Mouse (Mus musculus): Measurements from ENCODE around the gene Gch1. TPM values are rescaled to one million over a fixed set of nuclear protein-coding genes. Genes with fewer than 3 reads are reported as not detected.

Gch1 gene
- polyA plus RNA-seq, 1 experiment from 2014 or later: 6.0 TPM

DNA sequence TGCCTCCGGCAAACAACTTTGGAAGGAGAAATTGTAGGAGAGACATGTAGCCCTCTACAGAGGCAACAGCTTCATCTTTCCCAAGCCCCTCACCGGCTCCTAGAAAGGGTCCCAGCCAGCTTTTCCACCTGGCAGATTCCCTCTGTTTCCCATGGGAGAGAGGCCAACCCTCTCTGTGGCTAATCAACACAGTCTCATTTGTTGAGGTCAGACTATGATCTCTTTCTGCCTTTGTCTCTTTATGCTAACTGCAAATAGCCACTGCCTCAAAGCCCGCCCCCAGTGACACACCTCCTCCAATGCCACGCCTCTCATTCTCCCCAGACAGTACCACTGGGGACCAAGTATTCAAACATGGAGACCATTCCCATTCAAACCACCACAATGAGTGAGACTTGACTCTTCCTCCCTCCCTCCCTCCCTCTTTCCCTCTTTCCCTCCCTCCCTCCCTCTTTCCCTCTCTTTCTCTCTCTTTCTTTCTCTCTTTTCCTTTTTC is 20.5 kb upstream of the Gch1 start:
- WGBS: 77% methylated on average over 4 of the region's 4 CpGs
- no peaks in the 10 kb centered on the region for H3K4me1 ChIP-seq (ENCODE audit: control insufficient read depth, insufficient read depth, low read length)
- H3K4me3 ChIP-seq (ENCODE audit: low read depth, low read length): no peak overlapping the region
- H3K27me3 ChIP-seq (ENCODE audit: control insufficient read depth, insufficient read depth, low read depth, low read length): no peaks in the 10 kb centered on the region
- H3K4me2 ChIP-seq (ENCODE audit: low read length): no peak overlapping the region
- H3K9ac ChIP-seq (ENCODE audit: low read depth, low read length): no peak overlapping the region
- no peak overlapping the region for H3K27ac ChIP-seq (ENCODE audit: low read length)
- no peaks in the 10 kb centered on the region for H3K9me3 ChIP-seq (replicated peaks; ENCODE audit: control insufficient read depth, low read length, poor library complexity, severe bottlenecking)
- ATAC-seq: no peak
- H3K36me3 ChIP-seq (ENCODE audit: control insufficient read depth, insufficient read depth, low read length): no peaks in the 10 kb centered on the region

DNA sequence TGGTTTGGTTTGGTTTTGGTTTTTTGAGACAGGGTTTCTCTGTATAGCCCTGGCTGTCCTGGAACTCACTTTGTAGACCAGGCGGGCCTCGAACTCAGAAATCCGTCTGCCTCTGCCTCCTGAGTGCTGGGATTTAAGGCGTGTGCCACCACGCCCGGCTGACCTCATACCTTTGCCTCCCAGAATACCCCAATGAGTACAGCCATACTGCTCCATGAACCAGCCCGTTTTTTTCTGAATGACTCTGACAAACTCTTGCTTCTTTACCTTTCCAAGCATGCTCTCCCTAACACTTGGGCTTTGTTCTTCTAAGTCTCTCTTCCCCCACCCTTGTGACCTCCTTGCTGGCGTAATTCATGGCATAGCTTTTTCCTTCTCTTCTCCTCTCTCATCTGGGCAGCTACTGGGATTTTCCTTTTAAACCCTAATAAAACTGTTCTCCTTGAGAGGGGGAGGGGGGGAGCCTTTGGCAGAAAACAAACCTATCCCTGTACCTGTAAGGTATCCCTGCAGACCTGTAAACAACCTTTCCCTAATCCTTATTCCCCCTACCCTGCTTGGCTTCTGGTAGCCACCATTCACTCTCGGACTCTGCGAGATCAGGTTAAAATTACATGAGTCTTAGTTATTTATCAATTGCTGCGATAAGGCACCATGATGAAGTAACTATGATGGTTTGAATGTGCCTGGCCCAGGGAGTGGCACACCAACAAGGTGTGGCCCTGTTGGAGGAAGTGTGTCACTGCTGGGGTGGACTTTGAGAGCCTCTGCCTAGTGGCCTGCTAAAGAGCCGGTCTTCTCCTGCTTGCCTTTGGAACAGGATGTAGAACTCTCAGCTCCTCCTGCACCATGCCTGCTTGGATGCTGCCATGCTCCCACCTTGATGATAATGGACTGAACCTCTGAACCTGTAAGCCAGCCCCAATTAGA is 19.6 kb upstream of the Gch1 start:
- Histone ChIP-seq H3K9me3 (replicated peaks; ENCODE audit: control insufficient read depth, low read length, poor library complexity, severe bottlenecking) (no peaks in the 10 kb centered on the region), H3K4me3 (ENCODE audit: low read depth, low read length) (no peak overlapping the region), H3K9ac (ENCODE audit: low read depth, low read length) (no peak overlapping the region), H3K4me2 (ENCODE audit: low read length) (no peak overlapping the region), H3K36me3 (ENCODE audit: control insufficient read depth, insufficient read depth, low read length) (no peaks in the 10 kb centered on the region), H3K4me1 (ENCODE audit: control insufficient read depth, insufficient read depth, low read length) (no peaks in the 10 kb centered on the region), H3K27me3 (ENCODE audit: control insufficient read depth, insufficient read depth, low read depth, low read length) (no peaks in the 10 kb centered on the region), H3K27ac (ENCODE audit: low read length) (no peak overlapping the region)
- ATAC-seq: no peak
- 92% methylated on average over 12 of the region's 12 CpGs for WGBS

DNA sequence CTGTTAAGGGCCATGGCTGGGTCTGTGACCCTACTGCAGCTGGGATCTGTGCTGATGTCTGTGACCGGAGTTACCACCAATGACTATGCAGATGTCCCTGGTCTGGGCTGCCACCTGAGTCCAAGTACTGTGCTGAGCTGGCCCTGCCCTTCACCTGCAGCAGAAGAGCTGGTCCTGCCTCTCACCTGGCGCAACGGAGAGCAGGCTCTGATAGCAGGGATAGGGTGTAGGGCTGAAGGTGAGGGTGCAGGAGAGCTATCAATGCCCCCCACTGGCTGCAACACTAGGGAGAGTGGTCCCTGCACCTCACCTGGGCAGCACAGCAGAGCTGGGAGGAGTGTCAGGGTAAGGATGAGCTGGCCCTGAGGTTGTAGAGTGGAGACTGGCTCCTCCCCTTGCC is 17.4 kb upstream of the Gch1 start:
- Histone ChIP-seq H3K4me1 (ENCODE audit: control insufficient read depth, insufficient read depth, low read length) (no peaks in the 10 kb centered on the region), H3K4me2 (ENCODE audit: low read length) (no peak overlapping the region), H3K9ac (ENCODE audit: low read depth, low read length) (no peak overlapping the region), H3K27ac (ENCODE audit: low read length) (no peak overlapping the region), H3K36me3 (ENCODE audit: control insufficient read depth, insufficient read depth, low read length) (no peaks in the 10 kb centered on the region), H3K4me3 (ENCODE audit: low read depth, low read length) (no peak overlapping the region), H3K27me3 (ENCODE audit: control insufficient read depth, insufficient read depth, low read depth, low read length) (no peaks in the 10 kb centered on the region), H3K9me3 (replicated peaks; ENCODE audit: control insufficient read depth, low read length, poor library complexity, severe bottlenecking) (no peaks in the 10 kb centered on the region)
- no peak for ATAC-seq
- WGBS: 91% methylated on average over 3 of the region's 3 CpGs

DNA sequence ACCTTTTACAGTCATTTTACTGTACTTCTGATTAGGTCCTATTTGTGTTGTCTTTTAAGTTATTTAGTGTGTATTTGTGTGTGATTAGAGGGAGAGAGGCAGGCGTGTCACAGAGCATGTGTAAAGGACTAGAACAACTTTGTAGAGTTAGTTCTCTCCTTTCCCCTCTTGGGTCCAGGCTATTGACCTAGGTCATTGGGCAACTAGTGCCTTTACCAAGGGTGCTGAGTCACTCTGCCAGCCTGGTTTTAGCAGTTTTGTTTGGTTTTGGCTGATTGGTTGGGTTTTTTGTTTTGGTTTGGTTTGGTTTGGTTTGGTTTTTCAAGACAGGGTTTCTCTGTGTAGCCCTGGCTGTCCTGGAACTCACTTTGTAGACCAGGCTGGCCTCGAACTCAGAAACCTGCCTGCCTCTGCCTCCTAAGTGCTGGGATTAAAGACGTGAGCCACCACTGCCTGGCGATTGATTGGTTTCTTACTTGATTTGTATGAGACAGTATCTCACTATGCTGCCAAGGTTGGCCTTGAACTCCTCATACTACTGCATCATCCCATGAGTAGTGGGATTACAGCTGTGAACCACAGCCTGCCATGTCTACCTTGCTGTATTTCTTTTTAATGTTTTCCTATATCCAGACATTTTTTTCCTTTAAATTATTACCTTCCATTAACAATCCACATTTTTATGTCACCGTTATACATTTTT is 16.2 kb upstream of the Gch1 start:
- no peaks in the 10 kb centered on the region for H3K4me1 ChIP-seq (ENCODE audit: control insufficient read depth, insufficient read depth, low read length)

DNA sequence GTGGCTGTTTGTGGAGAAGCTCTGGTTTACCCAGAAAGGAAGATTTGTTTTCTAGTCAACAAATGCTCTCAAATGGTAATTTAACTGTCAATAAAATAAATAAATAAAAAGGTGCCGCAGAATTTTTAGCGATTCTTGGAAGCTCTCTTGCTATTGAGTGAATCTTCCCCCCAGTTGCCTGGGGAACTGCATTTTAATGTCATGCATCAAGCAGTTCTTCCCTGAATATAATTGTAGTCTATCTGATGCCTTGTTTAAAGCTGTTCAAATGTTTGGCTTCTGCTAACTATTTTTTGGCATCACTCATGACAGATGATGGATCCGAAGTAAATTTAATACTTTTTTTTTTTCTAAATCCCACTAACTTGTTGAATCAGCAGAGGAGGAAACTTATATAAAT is 8.1 kb upstream of the Gch1 start:
- Histone ChIP-seq H3K36me3 (ENCODE audit: control insufficient read depth, insufficient read depth, low read length) (no peaks in the 10 kb centered on the region), H3K27me3 (ENCODE audit: control insufficient read depth, insufficient read depth, low read depth, low read length) (no peaks in the 10 kb centered on the region), H3K4me1 (ENCODE audit: control insufficient read depth, insufficient read depth, low read length) (no peaks in the 10 kb centered on the region), H3K9me3 (replicated peaks; ENCODE audit: control insufficient read depth, low read length, poor library complexity, severe bottlenecking) (no peaks in the 10 kb centered on the region), H3K9ac (ENCODE audit: low read depth, low read length) (no peak overlapping the region), H3K4me3 (ENCODE audit: low read depth, low read length) (no peak overlapping the region), H3K4me2 (ENCODE audit: low read length) (no peak overlapping the region), H3K27ac (ENCODE audit: low read length) (no peak overlapping the region)
- 63% methylated on average over 3 of the region's 3 CpGs for WGBS
- no peak for ATAC-seq

More for the DNA sequence above, 16.2 kb upstream of the Gch1 start:
- H3K36me3 ChIP-seq (ENCODE audit: control insufficient read depth, insufficient read depth, low read length): no peaks in the 10 kb centered on the region
- no peaks in the 10 kb centered on the region for H3K27me3 ChIP-seq (ENCODE audit: control insufficient read depth, insufficient read depth, low read depth, low read length)
- H3K27ac ChIP-seq (ENCODE audit: low read length): no peak overlapping the region
- no peak for ATAC-seq
- 90% methylated on average over 5 of the region's 5 CpGs for WGBS
- no peaks in the 10 kb centered on the region for H3K9me3 ChIP-seq (replicated peaks; ENCODE audit: control insufficient read depth, low read length, poor library complexity, severe bottlenecking)
- no peak overlapping the region for H3K9ac ChIP-seq (ENCODE audit: low read depth, low read length)
- no peak overlapping the region for H3K4me3 ChIP-seq (ENCODE audit: low read depth, low read length)
- no peak overlapping the region for H3K4me2 ChIP-seq (ENCODE audit: low read length)

DNA sequence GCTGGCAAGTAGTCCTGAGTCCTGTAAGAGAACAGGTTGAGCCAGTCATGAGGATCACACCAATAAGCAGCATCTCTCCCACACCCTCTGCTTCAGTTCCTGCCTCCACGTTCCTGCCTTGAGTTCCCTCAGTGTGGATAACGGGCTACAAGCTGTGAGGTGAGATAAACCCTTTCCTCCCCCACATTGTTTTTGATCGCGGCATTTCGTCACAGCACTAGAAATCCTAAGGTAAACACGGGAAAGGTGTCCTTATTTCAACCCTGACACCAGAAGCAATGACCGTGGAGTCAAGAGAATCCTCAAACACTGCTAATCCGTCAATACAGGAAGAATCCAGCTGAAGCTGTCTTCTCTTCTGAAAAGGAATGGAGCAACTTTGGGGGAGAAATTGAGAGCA is 7.5 kb upstream of the Gch1 start:
- H3K36me3 ChIP-seq (ENCODE audit: control insufficient read depth, insufficient read depth, low read length): no peaks in the 10 kb centered on the region
- no peak overlapping the region for H3K27ac ChIP-seq (ENCODE audit: low read length)
- H3K9me3 ChIP-seq (replicated peaks; ENCODE audit: control insufficient read depth, low read length, poor library complexity, severe bottlenecking): no peaks in the 10 kb centered on the region
- no peak overlapping the region for H3K9ac ChIP-seq (ENCODE audit: low read depth, low read length)
- no peak overlapping the region for H3K4me3 ChIP-seq (ENCODE audit: low read depth, low read length)
- H3K4me2 ChIP-seq (ENCODE audit: low read length): no peak overlapping the region
- H3K27me3 ChIP-seq (ENCODE audit: control insufficient read depth, insufficient read depth, low read depth, low read length): no peaks in the 10 kb centered on the region
- no peaks in the 10 kb centered on the region for H3K4me1 ChIP-seq (ENCODE audit: control insufficient read depth, insufficient read depth, low read length)
- WGBS: 82% methylated on average over 8 of the region's 8 CpGs
- ATAC-seq: no peak

DNA sequence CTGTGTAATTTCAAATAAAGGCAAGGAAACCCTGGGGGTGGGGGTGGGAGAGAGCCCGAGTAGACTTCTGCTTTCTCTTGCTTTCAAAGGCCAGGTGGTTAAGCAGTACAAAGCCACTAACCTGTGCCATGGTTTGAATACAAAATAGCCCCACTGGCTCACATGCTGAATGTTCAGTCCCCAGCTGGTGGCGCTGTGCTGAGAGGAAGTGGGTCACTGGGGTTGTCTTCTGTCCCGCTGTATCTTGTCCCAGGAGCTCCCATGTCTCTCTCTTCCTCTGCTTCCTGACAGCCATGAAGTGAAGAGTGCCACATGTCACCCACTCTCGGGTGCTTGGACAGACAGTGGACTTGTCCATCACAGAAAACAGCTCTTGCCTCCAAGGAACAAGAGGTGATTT is 4.9 kb upstream of the Gch1 start:
- whole genome bisulfite sequencing: 31% methylated on average over 4 of the region's 4 CpGs
- Histone ChIP-seq H3K4me1 (ENCODE audit: control insufficient read depth, insufficient read depth, low read length) (peaks cover 2% of the 10 kb centered on the region; the same call in 1 of the 2 replicates), H3K4me3 (ENCODE audit: low read depth, low read length) (no peak overlapping the region), H3K9ac (ENCODE audit: low read depth, low read length) (no peak overlapping the region), H3K27ac (ENCODE audit: low read length) (no peak overlapping the region), H3K4me2 (ENCODE audit: low read length) (no peak overlapping the region), H3K9me3 (replicated peaks; ENCODE audit: control insufficient read depth, low read length, poor library complexity, severe bottlenecking) (no peaks in the 10 kb centered on the region), H3K27me3 (ENCODE audit: control insufficient read depth, insufficient read depth, low read depth, low read length) (no peaks in the 10 kb centered on the region), H3K36me3 (ENCODE audit: control insufficient read depth, insufficient read depth, low read length) (no peaks in the 10 kb centered on the region)
- ATAC-seq: no peak

DNA sequence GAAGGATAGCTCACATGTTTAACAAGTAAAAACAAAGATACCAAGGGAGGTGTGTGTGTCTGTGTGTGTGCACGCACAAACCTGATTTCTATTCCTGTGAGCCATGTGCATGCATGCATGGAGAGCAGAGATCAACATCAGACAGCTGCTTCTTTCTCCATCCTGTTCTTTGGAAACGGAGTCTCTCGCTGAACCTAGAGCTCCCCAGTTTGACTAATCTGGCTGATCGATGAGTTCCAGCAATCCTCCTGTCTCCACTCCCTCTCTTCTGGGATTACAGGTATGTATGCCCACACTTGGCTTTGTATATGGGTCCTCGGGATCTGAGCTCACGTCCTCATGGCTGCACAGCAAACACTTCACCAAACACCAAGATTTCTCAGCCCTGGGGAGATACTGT is 4.3 kb upstream of the Gch1 start:
- no peak overlapping the region for H3K27ac ChIP-seq (ENCODE audit: low read length)
- ATAC-seq: no peak
- 68% methylated on average over 6 of the region's 6 CpGs for WGBS
- no peak overlapping the region for H3K9ac ChIP-seq (ENCODE audit: low read depth, low read length)
- peaks cover under 1% of the 10 kb centered on the region; the same call in 1 of the 2 replicates for H3K27me3 ChIP-seq (ENCODE audit: control insufficient read depth, insufficient read depth, low read depth, low read length)
- no peak overlapping the region for H3K4me2 ChIP-seq (ENCODE audit: low read length)
- no peaks in the 10 kb centered on the region for H3K9me3 ChIP-seq (replicated peaks; ENCODE audit: control insufficient read depth, low read length, poor library complexity, severe bottlenecking)
- no peaks in the 10 kb centered on the region for H3K36me3 ChIP-seq (ENCODE audit: control insufficient read depth, insufficient read depth, low read length)
- H3K4me3 ChIP-seq (ENCODE audit: low read depth, low read length): no peak overlapping the region
- H3K4me1 ChIP-seq (ENCODE audit: control insufficient read depth, insufficient read depth, low read length): peaks cover 4% of the 10 kb centered on the region

DNA sequence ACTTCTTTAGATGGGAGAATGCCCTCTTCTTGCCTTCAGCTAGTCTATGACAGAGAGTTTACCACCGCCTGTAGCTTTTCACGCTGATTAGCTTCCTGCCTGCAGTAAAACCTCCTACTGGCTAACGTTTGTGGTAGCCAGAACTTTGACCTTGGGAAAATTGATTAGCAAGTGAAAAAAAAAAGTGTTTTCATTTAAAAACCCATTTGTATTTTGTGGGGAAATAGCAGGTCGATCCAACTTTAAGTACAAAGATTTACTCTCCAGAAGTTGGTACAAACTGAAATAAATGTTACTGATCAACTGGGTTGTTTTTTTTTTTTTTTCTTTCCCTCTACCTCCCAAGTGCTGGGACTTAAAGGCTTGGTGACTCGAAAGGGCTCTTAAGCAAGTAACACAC is 2.6 kb upstream of the Gch1 start:
- Histone ChIP-seq H3K4me2 (ENCODE audit: low read length) (no peak overlapping the region), H3K4me1 (ENCODE audit: control insufficient read depth, insufficient read depth, low read length) (peaks cover 7% of the 10 kb centered on the region), H3K4me3 (ENCODE audit: low read depth, low read length) (no peak overlapping the region), H3K36me3 (ENCODE audit: control insufficient read depth, insufficient read depth, low read length) (no peaks in the 10 kb centered on the region), H3K27ac (ENCODE audit: low read length) (no peak overlapping the region), H3K27me3 (ENCODE audit: control insufficient read depth, insufficient read depth, low read depth, low read length) (peaks cover 12% of the 10 kb centered on the region), H3K9ac (ENCODE audit: low read depth, low read length) (no peak overlapping the region), H3K9me3 (replicated peaks; ENCODE audit: control insufficient read depth, low read length, poor library complexity, severe bottlenecking) (no peaks in the 10 kb centered on the region)
- WGBS: 53% methylated on average over 5 of the region's 5 CpGs
- no peak for ATAC-seq

Data from midbrain, embryonic 16.5 days (tissue).